Mouse (Mus musculus): ENCODE measurements around the gene Rtn3. TPM values are rescaled to one million over a fixed set of nuclear protein-coding genes. Genes with fewer than 3 reads are reported as not detected.

Rtn3 gene
- total and polyA plus RNA-seq, 2 experiments = 22.5 to 45.7 TPM

DNA sequence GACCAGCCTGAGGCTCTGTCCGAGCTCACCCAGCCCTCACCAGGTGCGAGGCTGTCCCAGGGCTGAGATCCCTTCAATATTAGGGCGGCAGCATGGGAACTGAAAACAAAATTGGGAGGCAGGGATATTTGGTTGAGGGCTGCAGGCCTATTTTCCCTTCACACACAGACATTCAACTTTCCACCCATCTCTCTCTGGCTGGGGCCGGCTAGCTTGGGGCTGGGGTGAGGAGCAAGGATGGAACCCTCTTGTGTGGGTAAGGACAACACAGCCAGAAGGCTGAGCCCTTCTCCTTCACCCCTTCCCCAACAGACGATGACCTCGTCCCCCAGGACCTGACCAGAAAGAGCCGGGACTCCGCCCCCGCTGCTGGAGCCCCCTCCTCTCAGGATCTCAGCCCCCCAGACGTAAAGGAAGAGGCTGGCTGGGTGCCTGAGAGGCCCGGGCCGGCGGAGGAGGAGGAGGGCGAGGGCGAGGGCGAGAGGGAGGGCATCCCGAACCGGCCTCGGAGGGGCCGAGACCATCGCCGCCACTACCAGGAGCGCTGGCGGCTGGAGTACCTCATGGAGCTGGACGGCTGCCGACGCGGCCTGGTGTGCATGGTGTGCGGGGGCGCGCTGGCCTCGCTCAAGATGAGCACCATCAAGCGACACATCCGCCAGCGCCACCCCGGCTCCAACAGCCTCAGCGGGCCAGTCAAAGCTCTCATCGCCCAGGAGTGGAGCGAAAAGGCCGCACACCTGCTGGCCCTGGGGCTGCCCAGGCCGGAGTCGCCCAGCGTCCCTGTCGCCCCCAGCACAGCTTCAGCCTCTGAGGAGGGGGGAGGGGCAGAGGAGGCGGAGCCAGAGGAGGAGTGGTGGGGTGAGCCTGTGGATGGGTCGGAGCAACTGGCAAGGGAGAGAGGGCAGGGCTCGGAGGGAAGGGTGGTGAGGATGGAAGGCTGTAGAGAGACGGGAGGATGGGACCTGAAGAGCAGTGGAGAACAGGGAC lies 61.2 kb downstream of the Rtn3 start:
- no peak for TF ChIP-seq CTCF (IDR thresholded peaks at IDR 0.05; ENCODE audit: low read depth, low read length)
- TF ChIP-seq POLR2A (IDR thresholded peaks at IDR 0.05; ENCODE audit: extremely low read depth, insufficient read depth, low read length) = no peak
- Histone ChIP-seq H3K4me3 (ENCODE audit: insufficient read depth, low read depth, low read length) (no peak overlapping the region), H3K9ac (ENCODE audit: low read depth, low read length) (no peak overlapping the region), H3K27me3 (ENCODE audit: control insufficient read depth, insufficient read depth, low read length) (peaks cover 10% of the 10 kb centered on the region), H3K4me1 (ENCODE audit: control insufficient read depth, insufficient read depth, low read length) (peaks cover 2% of the 10 kb centered on the region; the same call in 1 of the 2 replicates), H3K36me3 (ENCODE audit: control insufficient read depth, insufficient read depth, low read length) (peaks cover 8% of the 10 kb centered on the region; the same call in 1 of the 2 replicates), H3K27ac (replicated peaks; ENCODE audit: insufficient read depth, low read depth, low read length) (no peak overlapping the region), H3K79me2 (ENCODE audit: control insufficient read depth, insufficient read depth, low read length) (no peaks in the 10 kb centered on the region)
- 47% methylated on average over 48 of the region's 48 CpGs for WGBS
- no peak for DNase-seq (ENCODE audit: extremely low read depth, low read depth, low spot score)

DNA sequence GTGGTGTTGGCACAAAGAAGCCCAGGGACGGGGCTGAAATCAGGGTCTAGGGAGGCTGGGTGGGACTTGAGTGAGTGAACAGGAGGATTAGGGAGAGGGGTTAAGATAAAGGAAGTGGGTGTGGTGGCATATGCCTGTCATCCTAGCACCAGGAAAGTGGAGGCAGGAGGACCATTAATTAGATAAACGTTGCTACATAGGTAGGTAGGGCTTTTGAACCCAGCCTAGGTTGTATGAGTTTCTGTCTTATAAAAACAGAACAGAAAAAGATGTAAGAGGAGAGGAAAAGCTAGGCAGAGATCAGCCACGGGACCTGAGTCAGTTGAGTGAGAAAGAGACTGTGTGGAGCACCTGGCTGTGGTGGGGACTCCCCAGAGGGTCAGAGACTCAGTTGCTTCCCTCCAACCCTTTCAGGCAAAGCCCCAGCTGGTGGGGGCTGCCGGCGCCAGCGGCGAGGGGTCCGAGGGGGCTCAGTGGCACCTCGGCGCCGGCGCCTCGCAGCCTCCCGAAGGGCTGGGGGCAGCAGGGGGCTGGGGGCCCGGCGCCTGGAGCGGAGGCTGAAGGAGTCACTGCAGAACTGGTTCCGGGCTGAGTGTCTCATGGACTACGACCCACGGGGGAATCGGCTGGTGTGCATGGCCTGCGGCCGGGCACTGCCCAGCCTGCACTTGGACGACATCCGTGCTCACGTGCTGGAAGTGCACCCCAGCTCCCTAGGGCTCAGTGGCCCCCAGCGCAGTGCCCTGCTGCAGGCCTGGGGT lies 62.1 kb downstream of the Rtn3 start:
- Histone ChIP-seq H3K36me3 (ENCODE audit: control insufficient read depth, insufficient read depth, low read length) (peaks cover under 1% of the 10 kb centered on the region; the same call in 1 of the 2 replicates), H3K4me1 (ENCODE audit: control insufficient read depth, insufficient read depth, low read length) (peaks cover 2% of the 10 kb centered on the region; the same call in 1 of the 2 replicates), H3K9ac (ENCODE audit: low read depth, low read length) (no peak overlapping the region), H3K79me2 (ENCODE audit: control insufficient read depth, insufficient read depth, low read length) (no peaks in the 10 kb centered on the region), H3K27ac (replicated peaks; ENCODE audit: insufficient read depth, low read depth, low read length) (no peak overlapping the region), H3K27me3 (ENCODE audit: control insufficient read depth, insufficient read depth, low read length) (peaks cover 13% of the 10 kb centered on the region), H3K4me3 (ENCODE audit: insufficient read depth, low read depth, low read length) (no peak overlapping the region)
- WGBS = 91% methylated on average over 27 of the region's 27 CpGs
- TF ChIP-seq POLR2A (IDR thresholded peaks at IDR 0.05; ENCODE audit: extremely low read depth, insufficient read depth, low read length) (no peak), CTCF (IDR thresholded peaks at IDR 0.05; ENCODE audit: low read depth, low read length) (no peak)
- DNase-seq (ENCODE audit: extremely low read depth, low read depth, low spot score) = no peak

DNA sequence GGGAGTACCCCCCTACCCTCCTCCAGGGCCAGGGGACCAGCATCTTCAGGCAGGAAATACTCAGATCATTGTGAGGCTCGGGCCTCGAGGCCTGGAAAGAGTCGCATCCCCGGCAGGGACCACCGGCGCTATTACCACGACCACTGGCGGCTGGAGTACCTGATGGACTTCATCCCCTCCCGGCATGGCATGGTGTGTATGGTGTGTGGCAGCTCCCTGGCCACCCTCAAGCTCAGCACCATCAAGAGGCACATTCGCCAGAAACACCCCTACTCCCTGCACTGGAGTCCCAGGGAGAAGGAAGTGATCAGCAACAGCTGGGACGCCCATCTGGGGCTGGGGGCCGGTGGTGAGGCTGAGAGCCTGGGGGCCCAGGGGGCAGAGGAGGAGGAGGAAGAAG lies 63.0 kb downstream of the Rtn3 start:
- H3K36me3 ChIP-seq (ENCODE audit: control insufficient read depth, insufficient read depth, low read length) = no peaks in the 10 kb centered on the region; the same call in 1 of the 2 replicates
- peaks cover 13% of the 10 kb centered on the region for H3K27me3 ChIP-seq (ENCODE audit: control insufficient read depth, insufficient read depth, low read length)
- TF ChIP-seq CTCF (IDR thresholded peaks at IDR 0.05; ENCODE audit: low read depth, low read length) = no peak
- TF ChIP-seq POLR2A (IDR thresholded peaks at IDR 0.05; ENCODE audit: extremely low read depth, insufficient read depth, low read length) = no peak
- peaks cover 2% of the 10 kb centered on the region; the same call in 1 of the 2 replicates for H3K4me1 ChIP-seq (ENCODE audit: control insufficient read depth, insufficient read depth, low read length)
- 89% methylated on average over 12 of the region's 12 CpGs for WGBS
- no peak overlapping the region for H3K9ac ChIP-seq (ENCODE audit: low read depth, low read length)
- no peak for DNase-seq (ENCODE audit: extremely low read depth, low read depth, low spot score)
- H3K27ac ChIP-seq (replicated peaks; ENCODE audit: insufficient read depth, low read depth, low read length) = no peak overlapping the region
- H3K79me2 ChIP-seq (ENCODE audit: control insufficient read depth, insufficient read depth, low read length) = no peaks in the 10 kb centered on the region
- H3K4me3 ChIP-seq (ENCODE audit: insufficient read depth, low read depth, low read length) = no peak overlapping the region

DNA sequence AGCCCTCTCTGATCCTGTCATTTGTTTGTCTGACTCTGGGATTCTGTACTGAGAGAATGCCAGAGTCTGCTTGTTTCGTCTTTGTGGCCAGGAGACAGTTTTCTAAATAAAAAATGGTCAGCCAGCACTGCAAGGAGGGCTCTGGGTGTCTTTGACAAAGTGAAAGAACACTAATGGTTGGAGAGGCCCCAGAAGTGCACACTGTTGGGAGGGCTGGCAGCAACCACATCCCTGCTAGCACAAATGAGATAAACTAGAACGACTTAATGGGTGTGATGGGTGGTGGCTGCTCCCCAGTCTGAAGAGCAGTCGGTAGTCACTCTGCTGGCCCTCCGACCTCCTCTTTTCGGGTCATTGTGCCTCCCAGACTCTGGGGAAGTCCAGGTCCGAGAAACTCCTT lies 63.9 kb downstream of the Rtn3 start:
- Histone ChIP-seq H3K9ac (ENCODE audit: low read depth, low read length) (no peak overlapping the region), H3K36me3 (ENCODE audit: control insufficient read depth, insufficient read depth, low read length) (no peaks in the 10 kb centered on the region), H3K27ac (replicated peaks; ENCODE audit: insufficient read depth, low read depth, low read length) (no peak overlapping the region), H3K79me2 (ENCODE audit: control insufficient read depth, insufficient read depth, low read length) (no peaks in the 10 kb centered on the region), H3K4me1 (ENCODE audit: control insufficient read depth, insufficient read depth, low read length) (peaks cover 2% of the 10 kb centered on the region; the same call in 1 of the 2 replicates), H3K4me3 (ENCODE audit: insufficient read depth, low read depth, low read length) (no peak overlapping the region), H3K27me3 (ENCODE audit: control insufficient read depth, insufficient read depth, low read length) (peaks cover 13% of the 10 kb centered on the region)
- TF ChIP-seq POLR2A (IDR thresholded peaks at IDR 0.05; ENCODE audit: extremely low read depth, insufficient read depth, low read length) (no peak), CTCF (IDR thresholded peaks at IDR 0.05; ENCODE audit: low read depth, low read length) (no peak)
- WGBS = 67% methylated on average over 6 of the region's 6 CpGs
- no peak for DNase-seq (ENCODE audit: extremely low read depth, low read depth, low spot score)

DNA sequence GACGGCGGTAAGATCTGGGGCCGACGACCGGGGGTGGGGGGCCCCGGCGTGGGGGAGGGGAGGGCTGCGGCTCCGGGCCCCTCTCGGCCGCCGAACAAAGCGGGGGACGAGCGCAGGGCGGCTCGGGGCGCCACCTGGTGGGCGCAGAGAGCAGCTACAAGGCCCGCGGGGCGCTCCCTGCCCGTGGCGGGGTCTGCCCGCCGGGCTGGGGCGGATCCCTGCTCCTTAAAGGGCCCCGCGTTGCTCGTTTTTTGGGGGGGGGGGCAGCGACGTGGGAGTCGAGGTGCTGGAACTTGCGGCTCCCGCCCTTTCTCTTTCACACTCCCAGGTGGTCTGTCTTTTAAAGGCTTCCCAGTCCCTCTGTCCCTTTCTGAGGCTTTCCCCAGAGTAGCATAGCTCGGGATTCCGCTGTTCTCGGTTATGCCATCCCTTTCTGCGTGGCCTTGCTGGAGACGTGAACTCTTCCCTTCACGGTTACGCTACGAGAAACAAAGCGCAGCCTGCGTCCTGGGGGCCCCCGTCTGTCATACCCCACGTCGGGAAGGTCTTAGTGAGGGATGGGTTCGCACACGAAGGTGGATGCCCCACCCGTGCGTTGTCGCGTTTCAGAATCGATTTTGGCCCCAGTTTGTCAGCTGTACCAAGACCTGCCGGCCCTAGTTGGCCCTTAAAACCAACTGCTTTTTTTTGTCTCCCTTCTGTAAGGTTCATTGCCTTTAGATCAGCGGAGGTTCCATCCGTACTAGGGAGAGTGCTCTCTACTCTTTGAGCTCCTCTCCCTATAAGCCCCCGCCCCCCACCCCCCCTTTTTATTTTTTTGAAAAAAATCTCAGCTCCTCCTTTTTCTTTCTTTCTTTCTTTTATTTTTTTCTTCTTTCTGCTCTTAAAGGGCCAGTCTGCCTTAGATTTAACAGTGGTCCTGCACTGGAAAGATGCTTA lies 64.9 kb downstream of the Rtn3 start:
- Histone ChIP-seq H3K27me3 (ENCODE audit: control insufficient read depth, insufficient read depth, low read length) (peaks cover 13% of the 10 kb centered on the region), H3K27ac (replicated peaks; ENCODE audit: insufficient read depth, low read depth, low read length) (no peak overlapping the region), H3K36me3 (ENCODE audit: control insufficient read depth, insufficient read depth, low read length) (no peaks in the 10 kb centered on the region), H3K79me2 (ENCODE audit: control insufficient read depth, insufficient read depth, low read length) (no peaks in the 10 kb centered on the region), H3K4me1 (ENCODE audit: control insufficient read depth, insufficient read depth, low read length) (peaks cover 2% of the 10 kb centered on the region; the same call in 1 of the 2 replicates), H3K9ac (ENCODE audit: low read depth, low read length) (peak overlapping the region; percentile 83), H3K4me3 (ENCODE audit: insufficient read depth, low read depth, low read length) (peak overlapping the region; percentile 88)
- TF ChIP-seq CTCF (IDR thresholded peaks at IDR 0.05; ENCODE audit: low read depth, low read length) = peak; percentile 74
- TF ChIP-seq POLR2A (IDR thresholded peaks at IDR 0.05; ENCODE audit: extremely low read depth, insufficient read depth, low read length) = no peak
- 1% methylated on average over 52 of the region's 59 CpGs for WGBS
- DNase-seq (ENCODE audit: extremely low read depth, low read depth, low spot score) = peak; percentile 19

Measured in liver, adult 2 months (tissue).